Mouse (Mus musculus): ENCODE data around the gene Ing4. TPM values are rescaled to one million over a fixed set of nuclear protein-coding genes. Genes with fewer than 3 reads are reported as not detected.

The Ing4 gene
- total and polyA plus RNA-seq, 3 experiments, result 29.5 to 34.9 TPM; not detected in 1

DNA sequence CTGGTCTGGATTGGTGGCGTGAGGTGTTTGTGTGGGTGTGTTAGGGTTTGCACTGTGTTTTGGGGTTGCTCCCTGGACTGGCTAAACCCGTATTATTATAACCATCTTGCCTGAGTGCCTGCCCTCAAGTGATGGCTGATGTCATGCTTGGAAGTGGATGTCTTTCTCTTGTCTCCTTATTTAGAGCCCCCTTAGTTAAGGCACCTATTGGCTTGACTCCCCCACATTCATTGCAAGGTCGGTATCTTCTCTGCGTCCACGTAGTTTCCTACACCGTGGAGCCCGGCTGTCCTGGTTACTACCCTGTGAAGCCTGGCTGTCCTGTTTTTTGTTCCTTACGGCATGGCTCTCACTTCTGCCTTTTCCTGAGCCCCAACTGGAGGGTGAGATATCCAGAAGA, 58.4 kb downstream of the Ing4 start:
- peaks cover 37% of the 10 kb centered on the region for H3K79me2 ChIP-seq (ENCODE audit: control insufficient read depth, insufficient read depth, low read length, poor library complexity)
- H3K4me1 ChIP-seq (ENCODE audit: control insufficient read depth in 1 of 2, insufficient read depth in 2 of 2, low read length in 2 of 2), result peaks cover 9 to 30% of the 10 kb centered on the region in 2 experiments
- no peaks in the 10 kb centered on the region for H3K9me3 ChIP-seq (replicated peaks; ENCODE audit: insufficient read depth, low read length)
- H3K36me3 ChIP-seq (ENCODE audit: control insufficient read depth in 1 of 2, insufficient read depth in 2 of 2, low read length in 2 of 2), result peaks cover 17 to 27% of the 10 kb centered on the region in 2 experiments
- no peak overlapping the region for H3K27ac ChIP-seq (ENCODE audit: control insufficient read depth, low read depth, low read length)
- H3K4me3 ChIP-seq (ENCODE audit: control insufficient read depth in 1 of 2, insufficient read depth in 1 of 2, low read depth in 2 of 2, low read length in 2 of 2), result peak overlapping the region; percentile 84 to 90
- TF ChIP-seq CHD2 (IDR thresholded peaks at IDR 0.05; ENCODE audit: low read length) (no peak), POLR2AphosphoS2 (IDR thresholded peaks at IDR 0.05; ENCODE audit: low read length) (no peak), ZNF384 (IDR thresholded peaks at IDR 0.05; ENCODE audit: low read depth, low read length) (no peak), MEF2A (IDR thresholded peaks at IDR 0.05; ENCODE audit: extremely low read depth, insufficient replicate concordance, low read depth, low read length, poor library complexity, severe bottlenecking) (no peak), MAX (IDR thresholded peaks at IDR 0.05; ENCODE audit: low read length) (no peak)
- no peaks in the 10 kb centered on the region for H3K27me3 ChIP-seq (ENCODE audit: control insufficient read depth in 1 of 2, insufficient read depth in 2 of 2, low read length in 2 of 2)
- peak overlapping the region; percentile 98 for H3K9ac ChIP-seq (ENCODE audit: control insufficient read depth, low read depth, low read length, poor library complexity, severe bottlenecking)
- DNase-seq (ENCODE audit: low read depth, low spot score), result no peak

GRCm38 (mm10) chr6:125098513-125098912, 59.0 kb downstream of the Ing4 start:
- Histone ChIP-seq H3K9me3 (replicated peaks; ENCODE audit: insufficient read depth, low read length) (no peaks in the 10 kb centered on the region), H3K79me2 (ENCODE audit: control insufficient read depth, insufficient read depth, low read length, poor library complexity) (peaks cover 37% of the 10 kb centered on the region), H3K4me3 (ENCODE audit: control insufficient read depth in 1 of 2, insufficient read depth in 1 of 2, low read depth in 2 of 2, low read length in 2 of 2) (peak overlapping the region in 1 of 2 experiments; percentile 90; a peak in 2 of 4 replicates), H3K27me3 (ENCODE audit: control insufficient read depth in 1 of 2, insufficient read depth in 2 of 2, low read length in 2 of 2) (no peaks in the 10 kb centered on the region), H3K27ac (ENCODE audit: control insufficient read depth, low read depth, low read length) (no peak overlapping the region), H3K4me1 (ENCODE audit: control insufficient read depth in 1 of 2, insufficient read depth in 2 of 2, low read length in 2 of 2) (peaks cover 11 to 32% of the 10 kb centered on the region in 2 experiments), H3K36me3 (ENCODE audit: control insufficient read depth in 1 of 2, insufficient read depth in 2 of 2, low read length in 2 of 2) (peaks cover 20 to 29% of the 10 kb centered on the region in 2 experiments), H3K9ac (ENCODE audit: control insufficient read depth, low read depth, low read length, poor library complexity, severe bottlenecking) (peak overlapping the region; percentile 98; the same call in 1 of the 2 replicates)
- no peak for TF ChIP-seq MAFK (IDR thresholded peaks at IDR 0.05; ENCODE audit: borderline replicate concordance, low read depth, low read length)
- TF ChIP-seq BHLHE40 (IDR thresholded peaks at IDR 0.05; ENCODE audit: borderline replicate concordance, low read depth, low read length), result no peak
- no peak for TF ChIP-seq ZKSCAN1 (IDR thresholded peaks at IDR 0.05; ENCODE audit: low read depth, low read length)
- TF ChIP-seq CHD2 (IDR thresholded peaks at IDR 0.05; ENCODE audit: low read length), result no peak
- no peak for TF ChIP-seq KAT2A (conservative IDR thresholded peaks at IDR 0.05; ENCODE audit: low read depth, low read length)
- no peak for TF ChIP-seq SIN3A (IDR thresholded peaks at IDR 0.05; ENCODE audit: low read length)
- no peak for TF ChIP-seq ELF1 (IDR thresholded peaks at IDR 0.05; ENCODE audit: low read depth, low read length)
- no peak for DNase-seq (ENCODE audit: low read depth, low spot score)

Other genes starting within 250 kb of the Ing4 start
- gene Spsb2, start 231.1 kb upstream of the Ing4 start, total RNA-seq (2012; rRNA removed), result 5.2 and 7.3 TPM in 2 replicates
- 1 to 10 TPM in 1 of 2 experiments, not detected in 1; 7.7 TPM for gene Spsb2, start 231.1 kb upstream of the Ing4 start, polyA plus RNA-seq (2012; ENCODE audit: insufficient read depth in 1 of 2, insufficient read length in 2 of 2, low read depth in 1 of 2, low replicate concordance in 2 of 2, missing spikeins in 1 of 2)
- 440 and 731 TPM in 2 replicates for gene Tpi1, start 225.5 kb upstream of the Ing4 start, total RNA-seq (2012; rRNA removed)
- gene Tpi1, start 225.5 kb upstream of the Ing4 start, polyA plus RNA-seq (2012; ENCODE audit: insufficient read depth in 1 of 2, insufficient read length in 2 of 2, low read depth in 1 of 2, low replicate concordance in 2 of 2, missing spikeins in 1 of 2), result 1,000 to 10,000 TPM in 1 of 2 experiments, 100 to 1,000 TPM in 1; 102 to 1,182 TPM
- 101 and 102 TPM in 2 replicates for gene Usp5, start 210.3 kb upstream of the Ing4 start, total RNA-seq (2012; rRNA removed)
- 100 to 1,000 TPM in 1 of 2 experiments, not detected in 1; 129 TPM for gene Usp5, start 210.3 kb upstream of the Ing4 start, polyA plus RNA-seq (2012; ENCODE audit: insufficient read depth in 1 of 2, insufficient read length in 2 of 2, low read depth in 1 of 2, low replicate concordance in 2 of 2, missing spikeins in 1 of 2)
- gene Cdca3, start 210.2 kb upstream of the Ing4 start, total RNA-seq (2012; rRNA removed), result 54.5 and 70.0 TPM in 2 replicates
- 100 to 1,000 TPM in 1 of 2 experiments, not detected in 1; 185 TPM for gene Cdca3, start 210.2 kb upstream of the Ing4 start, polyA plus RNA-seq (2012; ENCODE audit: insufficient read depth in 1 of 2, insufficient read length in 2 of 2, low read depth in 1 of 2, low replicate concordance in 2 of 2, missing spikeins in 1 of 2)
- 0.08 TPM in 1 of 2 replicates, not detected in the other for gene Gnb3, start 199.5 kb upstream of the Ing4 start, total RNA-seq (2012; rRNA removed)
- under 1 TPM in 1 of 2 experiments, not detected in 1; 0.21 TPM for gene Gnb3, start 199.5 kb upstream of the Ing4 start, polyA plus RNA-seq (2012; ENCODE audit: insufficient read depth in 1 of 2, insufficient read length in 2 of 2, low read depth in 1 of 2, low replicate concordance in 2 of 2, missing spikeins in 1 of 2)
- gene P3h3, start 182.0 kb upstream of the Ing4 start, total RNA-seq (2012; rRNA removed), result 0.23 and 0.29 TPM in 2 replicates
- gene P3h3, start 182.0 kb upstream of the Ing4 start, polyA plus RNA-seq (2012; ENCODE audit: insufficient read depth in 1 of 2, insufficient read length in 2 of 2, low read depth in 1 of 2, low replicate concordance in 2 of 2, missing spikeins in 1 of 2), result 1 to 10 TPM in 1 of 2 experiments, not detected in 1; 2.1 TPM
- gene Gpr162, start 175.8 kb upstream of the Ing4 start, total RNA-seq (2012; rRNA removed), result 0.08 and 0.20 TPM in 2 replicates
- gene Gpr162, start 175.8 kb upstream of the Ing4 start, polyA plus RNA-seq (2012; ENCODE audit: insufficient read depth in 1 of 2, insufficient read length in 2 of 2, low read depth in 1 of 2, low replicate concordance in 2 of 2, missing spikeins in 1 of 2), result under 1 TPM in 1 of 2 experiments, not detected in 1; 0.84 TPM
- gene Cd4, start 151.5 kb upstream of the Ing4 start, total RNA-seq (2012; rRNA removed), result not detected in 2 replicates
- not detected for gene Cd4, start 151.5 kb upstream of the Ing4 start, polyA plus RNA-seq (2012; ENCODE audit: insufficient read depth in 1 of 2, insufficient read length in 2 of 2, low read depth in 1 of 2, low replicate concordance in 2 of 2, missing spikeins in 1 of 2)
- gene Lag3, start 128.1 kb upstream of the Ing4 start, total RNA-seq (2012; rRNA removed), result 0.16 and 0.35 TPM in 2 replicates
- gene Lag3, start 128.1 kb upstream of the Ing4 start, polyA plus RNA-seq (2012; ENCODE audit: insufficient read depth in 1 of 2, insufficient read length in 2 of 2, low read depth in 1 of 2, low replicate concordance in 2 of 2, missing spikeins in 1 of 2), result 1 to 10 TPM in 1 of 2 experiments, not detected in 1; 1.3 TPM
- 19.8 and 31.8 TPM in 2 replicates for gene Ptms, start 119.7 kb upstream of the Ing4 start, total RNA-seq (2012; rRNA removed)
- 100 to 1,000 TPM in 1 of 2 experiments, not detected in 1; 177 TPM for gene Ptms, start 119.7 kb upstream of the Ing4 start, polyA plus RNA-seq (2012; ENCODE audit: insufficient read depth in 1 of 2, insufficient read length in 2 of 2, low read depth in 1 of 2, low replicate concordance in 2 of 2, missing spikeins in 1 of 2)
- gene Mlf2, start 108.4 kb upstream of the Ing4 start, total RNA-seq (2012; rRNA removed), result 133 and 154 TPM in 2 replicates
- 100 to 1,000 TPM in 1 of 2 experiments, not detected in 1; 340 TPM for gene Mlf2, start 108.4 kb upstream of the Ing4 start, polyA plus RNA-seq (2012; ENCODE audit: insufficient read depth in 1 of 2, insufficient read length in 2 of 2, low read depth in 1 of 2, low replicate concordance in 2 of 2, missing spikeins in 1 of 2)
- gene Cops7a, start 74.2 kb upstream of the Ing4 start, total RNA-seq (2012; rRNA removed), result 75.1 and 85.0 TPM in 2 replicates
- 100 to 1,000 TPM in 1 of 2 experiments, not detected in 1; 150 TPM for gene Cops7a, start 74.2 kb upstream of the Ing4 start, polyA plus RNA-seq (2012; ENCODE audit: insufficient read depth in 1 of 2, insufficient read length in 2 of 2, low read depth in 1 of 2, low replicate concordance in 2 of 2, missing spikeins in 1 of 2)
- 0.19 and 0.33 TPM in 2 replicates for gene Pianp, start 43.1 kb upstream of the Ing4 start, total RNA-seq (2012; rRNA removed)
- 1 to 10 TPM in 1 of 2 experiments, not detected in 1; 5.5 TPM for gene Pianp, start 43.1 kb upstream of the Ing4 start, polyA plus RNA-seq (2012; ENCODE audit: insufficient read depth in 1 of 2, insufficient read length in 2 of 2, low read depth in 1 of 2, low replicate concordance in 2 of 2, missing spikeins in 1 of 2)
- gene Zfp384, start 30.6 kb upstream of the Ing4 start, total RNA-seq (2012; rRNA removed), result 19.2 and 19.5 TPM in 2 replicates
- gene Zfp384, start 30.6 kb upstream of the Ing4 start, polyA plus RNA-seq (2012; ENCODE audit: insufficient read depth in 1 of 2, insufficient read length in 2 of 2, low read depth in 1 of 2, low replicate concordance in 2 of 2, missing spikeins in 1 of 2), result 10 to 100 TPM in 1 of 2 experiments, not detected in 1; 57.4 TPM
- gene Acrbp, start 9.9 kb downstream of the Ing4 start, total RNA-seq (2012; rRNA removed), result 1.2 and 3.3 TPM in 2 replicates
- 1 to 10 TPM in 1 of 2 experiments, not detected in 1; 5.3 TPM for gene Acrbp, start 9.9 kb downstream of the Ing4 start, polyA plus RNA-seq (2012; ENCODE audit: insufficient read depth in 1 of 2, insufficient read length in 2 of 2, low read depth in 1 of 2, low replicate concordance in 2 of 2, missing spikeins in 1 of 2)
- gene Lpar5, start 28.2 kb downstream of the Ing4 start, total RNA-seq (2012; rRNA removed), result 2.8 and 3.5 TPM in 2 replicates
- 10 to 100 TPM in 1 of 2 experiments, not detected in 1; 16.2 TPM for gene Lpar5, start 28.2 kb downstream of the Ing4 start, polyA plus RNA-seq (2012; ENCODE audit: insufficient read depth in 1 of 2, insufficient read length in 2 of 2, low read depth in 1 of 2, low replicate concordance in 2 of 2, missing spikeins in 1 of 2)
- 173 and 193 TPM in 2 replicates for gene Chd4, start 56.2 kb downstream of the Ing4 start, total RNA-seq (2012; rRNA removed)
- 100 to 1,000 TPM in 1 of 2 experiments, 10 to 100 TPM in 1; 93.0 to 232 TPM for gene Chd4, start 56.2 kb downstream of the Ing4 start, polyA plus RNA-seq (2012; ENCODE audit: insufficient read depth in 1 of 2, insufficient read length in 2 of 2, low read depth in 1 of 2, low replicate concordance in 2 of 2, missing spikeins in 1 of 2)
- gene Nop2, start 92.1 kb downstream of the Ing4 start, total RNA-seq (2012; rRNA removed), result 210 and 263 TPM in 2 replicates
- 100 to 1,000 TPM; 221 to 337 TPM for gene Nop2, start 92.1 kb downstream of the Ing4 start, polyA plus RNA-seq (2012; ENCODE audit: insufficient read depth in 1 of 2, insufficient read length in 2 of 2, low read depth in 1 of 2, low replicate concordance in 2 of 2, missing spikeins in 1 of 2)
- 75.4 and 96.1 TPM in 2 replicates for gene Iffo1, start 105.5 kb downstream of the Ing4 start, total RNA-seq (2012; rRNA removed)
- 10 to 100 TPM in 1 of 2 experiments, not detected in 1; 96.9 TPM for gene Iffo1, start 105.5 kb downstream of the Ing4 start, polyA plus RNA-seq (2012; ENCODE audit: insufficient read depth in 1 of 2, insufficient read length in 2 of 2, low read depth in 1 of 2, low replicate concordance in 2 of 2, missing spikeins in 1 of 2)
- gene Gapdh, start 126.7 kb downstream of the Ing4 start, total RNA-seq (2012; rRNA removed), result 723 and 1,144 TPM in 2 replicates
- gene Gapdh, start 126.7 kb downstream of the Ing4 start, polyA plus RNA-seq (2012; ENCODE audit: insufficient read depth in 1 of 2, insufficient read length in 2 of 2, low read depth in 1 of 2, low replicate concordance in 2 of 2, missing spikeins in 1 of 2), result 1,000 to 10,000 TPM in 1 of 2 experiments, not detected in 1; 1,834 TPM
- 86.6 and 88.8 TPM in 2 replicates for gene Ncapd2, start 151.9 kb downstream of the Ing4 start, total RNA-seq (2012; rRNA removed)
- gene Ncapd2, start 151.9 kb downstream of the Ing4 start, polyA plus RNA-seq (2012; ENCODE audit: insufficient read depth in 1 of 2, insufficient read length in 2 of 2, low read depth in 1 of 2, low replicate concordance in 2 of 2, missing spikeins in 1 of 2), result 100 to 1,000 TPM in 1 of 2 experiments, not detected in 1; 394 TPM
- 208 and 251 TPM in 2 replicates for gene Mrpl51, start 152.0 kb downstream of the Ing4 start, total RNA-seq (2012; rRNA removed)
- 100 to 1,000 TPM in 1 of 2 experiments, not detected in 1; 286 TPM for gene Mrpl51, start 152.0 kb downstream of the Ing4 start, polyA plus RNA-seq (2012; ENCODE audit: insufficient read depth in 1 of 2, insufficient read length in 2 of 2, low read depth in 1 of 2, low replicate concordance in 2 of 2, missing spikeins in 1 of 2)
- 1.1 and 1.5 TPM in 2 replicates for gene Vamp1, start 175.8 kb downstream of the Ing4 start, total RNA-seq (2012; rRNA removed)
- gene Vamp1, start 175.8 kb downstream of the Ing4 start, polyA plus RNA-seq (2012; ENCODE audit: insufficient read depth in 1 of 2, insufficient read length in 2 of 2, low read depth in 1 of 2, low replicate concordance in 2 of 2, missing spikeins in 1 of 2), result 1 to 10 TPM in 1 of 2 experiments, not detected in 1; 5.5 TPM
- 2.1 and 2.5 TPM in 2 replicates for gene Tapbpl, start 192.1 kb downstream of the Ing4 start, total RNA-seq (2012; rRNA removed)
- 1 to 10 TPM in 1 of 2 experiments, not detected in 1; 5.2 TPM for gene Tapbpl, start 192.1 kb downstream of the Ing4 start, polyA plus RNA-seq (2012; ENCODE audit: insufficient read depth in 1 of 2, insufficient read length in 2 of 2, low read depth in 1 of 2, low replicate concordance in 2 of 2, missing spikeins in 1 of 2)
- not detected in 2 replicates for gene Cd27, start 197.2 kb downstream of the Ing4 start, total RNA-seq (2012; rRNA removed)
- gene Cd27, start 197.2 kb downstream of the Ing4 start, polyA plus RNA-seq (2012; ENCODE audit: insufficient read depth in 1 of 2, insufficient read length in 2 of 2, low read depth in 1 of 2, low replicate concordance in 2 of 2, missing spikeins in 1 of 2), result under 1 TPM in 1 of 2 experiments, not detected in 1; 0.46 TPM
- gene Tuba3a, start 246.3 kb downstream of the Ing4 start, total RNA-seq (2012; rRNA removed), result not detected in 2 replicates
- under 1 TPM in 1 of 2 experiments, not detected in 1; 0.06 TPM for gene Tuba3a, start 246.3 kb downstream of the Ing4 start, polyA plus RNA-seq (2012; ENCODE audit: insufficient read depth in 1 of 2, insufficient read length in 2 of 2, low read depth in 1 of 2, low replicate concordance in 2 of 2, missing spikeins in 1 of 2)

Data from MEL (cell line).